Mouse (Mus musculus) embryonic fibroblast, embryonic 13.5 days (primary cell): ENCODE measurements at regions not wholly inside any gene's neighbourhood (a gene's known extent, or its start where the extent isn't known, plus 50 kb on each side); places are given as distances from the start of the nearest gene placed in this dataset.

Source experiments
- CTCF ChIP-seq: IDR thresholded peaks from 2 replicates; pipeline ENCODE4 v1.5.1; 2011; ENCODE audit warnings: mild to moderate bottlenecking, control low read depth, low read length, moderate library complexity, borderline replicate concordance; ENCODE audit not compliant: insufficient read depth
- POLR2A ChIP-seq: IDR thresholded peaks from 2 replicates; pipeline ENCODE4 v1.6.1; 2011; ENCODE audit warnings: low read depth, mild to moderate bottlenecking, control low read depth, low read length, moderate library complexity

DNA sequence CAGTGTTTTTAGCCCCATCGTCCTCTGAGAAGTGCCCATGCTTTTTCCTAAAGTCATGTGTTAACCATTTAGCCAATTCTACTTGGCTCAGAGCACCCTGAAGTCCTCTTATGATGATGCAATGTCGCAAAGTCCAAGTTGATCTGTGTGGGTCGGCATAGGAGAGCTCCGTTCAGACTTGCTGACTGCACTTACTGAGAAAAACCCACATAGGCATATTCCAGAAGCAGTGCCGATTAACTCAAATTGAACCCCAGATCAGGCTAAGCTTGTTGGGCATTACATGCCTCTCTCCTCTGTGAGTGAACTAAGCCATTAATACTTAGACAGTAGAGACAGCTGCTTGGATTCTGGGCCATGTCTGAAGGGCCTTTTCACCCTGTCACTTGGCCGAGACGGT is 93.3 kb upstream of the Far2 start:
- TF ChIP-seq POLR2A: no peak
- TF ChIP-seq CTCF: no peak
